Mouse (Mus musculus) thymus, adult 2 months (tissue): ENCODE data around the gene 2210408I21Rik. TPM values are rescaled to one million over a fixed set of nuclear protein-coding genes. Genes with fewer than 3 reads are reported as not detected.

Source experiments
- DNase-seq: peaks from one replicate; pipeline ENCODE4 v3.0.0; 2021
- H3K27ac ChIP-seq: fragments of 200-500 bp; 2 replicates; pipeline ENCODE4 v1.5.1; 2012; ENCODE audit warnings: low read length, control low read depth; ENCODE audit not compliant: control insufficient read depth, insufficient read depth
- H3K27me3 ChIP-seq: fragments of 200-500 bp; 2 replicates; pipeline ENCODE4 v1.6.1; 2012; ENCODE audit warnings: mild to moderate bottlenecking, low read length, moderate library complexity, mixed read lengths; ENCODE audit not compliant: control insufficient read depth, insufficient read depth
- H3K36me3 ChIP-seq: fragments of 200-500 bp; 2 replicates; pipeline ENCODE4 v1.6.1; 2012; ENCODE audit warnings: mild to moderate bottlenecking, low read length, moderate library complexity; ENCODE audit not compliant: control insufficient read depth, insufficient read depth
- H3K4me1 ChIP-seq: fragments of 200-500 bp; replicated peaks from 2 replicates; pipeline ENCODE4 v1.6.1; 2012; ENCODE audit warnings: low read length; ENCODE audit not compliant: control insufficient read depth, insufficient read depth
- H3K4me3 ChIP-seq: fragments of 200-500 bp; 2 replicates; pipeline ENCODE4 v1.5.1; 2012; ENCODE audit warnings: mild to moderate bottlenecking, low read length, control low read depth, moderate library complexity; ENCODE audit not compliant: control insufficient read depth, insufficient read depth
- CTCF ChIP-seq: fragments of 200-500 bp; IDR thresholded peaks from 2 replicates; pipeline ENCODE4 v1.5.1; 2012; ENCODE audit warnings: mild to moderate bottlenecking, control low read depth, low read length, moderate library complexity, borderline replicate concordance; ENCODE audit not compliant: control insufficient read depth, poor library complexity, insufficient read depth; ENCODE audit errors: extremely low read depth
- POLR2A ChIP-seq: fragments of 200-500 bp; IDR thresholded peaks from 2 replicates; pipeline ENCODE4 v1.6.1; 2012; ENCODE audit warnings: mild to moderate bottlenecking, low read length, control low read depth, moderate library complexity; ENCODE audit not compliant: control insufficient read depth, poor library complexity, insufficient read depth; ENCODE audit errors: extremely low read depth
- WGBS: fragments of 180-500 bp; shearing (Covaris S2); methylation state at CpG from one replicate; pipeline ENCODE4 v1.1.7; 2018; 5-methylcytosine and 5-hydroxymethylcytosine counted together
- polyA plus RNA-seq: library from polyadenylated mRNA; depleted of rRNA; stranded (reverse); fragments of >200 nt; gene quantifications from 2 replicates; pipeline ENCODE4 v1.2.3, GENCODE M21; 2012

The 2210408I21Rik gene
- polyA plus RNA-seq, 1 experiment: 0.35 TPM

GRCm38 (mm10) chr13:77476420-77476819 lies 341.1 kb downstream of the 2210408I21Rik start:
- WGBS: 95% methylated on average over 4 of the region's 4 CpGs
- Histone ChIP-seq H3K27me3 (no peaks in the 10 kb centered on the region), H3K27ac (no peak overlapping the region), H3K4me3 (no peak overlapping the region), H3K4me1 (no peaks in the 10 kb centered on the region), H3K36me3 (no peaks in the 10 kb centered on the region)
- TF ChIP-seq CTCF (no peak), POLR2A (no peak)
- no peak for DNase-seq

- Histone ChIP-seq H3K27me3 (no peaks in the 10 kb centered on the region), H3K4me3 (no peak overlapping the region), H3K36me3 (no peaks in the 10 kb centered on the region), H3K4me1 (no peaks in the 10 kb centered on the region), H3K27ac (no peak overlapping the region)
- no peak for TF ChIP-seq POLR2A
- TF ChIP-seq CTCF: no peak
- DNase-seq: no peak
- 86% methylated on average over 6 of the region's 6 CpGs for WGBS
These were observed 343.2 kb downstream of the 2210408I21Rik start for GRCm38 (mm10) chr13:77478425-77479119.

GRCm38 (mm10) chr13:77489938-77490651 lies 354.8 kb downstream of the 2210408I21Rik start:
- TF ChIP-seq CTCF (no peak), POLR2A (no peak)
- Histone ChIP-seq H3K27me3 (no peaks in the 10 kb centered on the region), H3K4me3 (no peak overlapping the region), H3K27ac (no peak overlapping the region), H3K4me1 (no peaks in the 10 kb centered on the region), H3K36me3 (no peaks in the 10 kb centered on the region)
- DNase-seq: no peak
- 92% methylated on average over 3 of the region's 3 CpGs for WGBS

GRCm38 (mm10) chr13:77514046-77514445 lies 378.7 kb downstream of the 2210408I21Rik start:
- H3K4me3 ChIP-seq: no peak overlapping the region
- no peak overlapping the region for H3K27ac ChIP-seq
- TF ChIP-seq CTCF (no peak), POLR2A (no peak)
- WGBS: 89% methylated on average over 1 of the region's 1 CpGs
- H3K27me3 ChIP-seq: no peaks in the 10 kb centered on the region
- H3K36me3 ChIP-seq: no peaks in the 10 kb centered on the region
- H3K4me1 ChIP-seq: no peaks in the 10 kb centered on the region
- no peak for DNase-seq

- TF ChIP-seq CTCF (no peak), POLR2A (no peak)
- no peaks in the 10 kb centered on the region for H3K27me3 ChIP-seq
- WGBS: 77% methylated on average over 8 of the region's 8 CpGs
- DNase-seq: no peak
- no peaks in the 10 kb centered on the region for H3K4me1 ChIP-seq
- no peak overlapping the region for H3K27ac ChIP-seq
- no peak overlapping the region for H3K4me3 ChIP-seq
- H3K36me3 ChIP-seq: no peaks in the 10 kb centered on the region
These were observed 393.8 kb downstream of the 2210408I21Rik start for GRCm38 (mm10) chr13:77528960-77529699.

- Histone ChIP-seq H3K27me3 (no peaks in the 10 kb centered on the region), H3K4me3 (no peak overlapping the region), H3K36me3 (no peaks in the 10 kb centered on the region), H3K4me1 (no peaks in the 10 kb centered on the region), H3K27ac (no peak overlapping the region)
- TF ChIP-seq POLR2A (no peak), CTCF (no peak)
- DNase-seq: no peak
These were observed 394.4 kb downstream of the 2210408I21Rik start for GRCm38 (mm10) chr13:77529760-77530159.
